Mouse (Mus musculus): ENCODE measurements around the gene Il17f. TPM values are rescaled to one million over a fixed set of nuclear protein-coding genes. Genes with fewer than 3 reads are reported as not detected.
A peak's percentile ranks its signal among the peaks of the same experiment; 100 is the strongest.
"Not testable (repeated sequence)": the region's sequence is repeated elsewhere in the genome, so short reads cannot be mapped to it uniquely, and the experiment has no call there.

Il17f gene
- total RNA-seq, 2 experiments from 2014 or later, result not detected

DNA sequence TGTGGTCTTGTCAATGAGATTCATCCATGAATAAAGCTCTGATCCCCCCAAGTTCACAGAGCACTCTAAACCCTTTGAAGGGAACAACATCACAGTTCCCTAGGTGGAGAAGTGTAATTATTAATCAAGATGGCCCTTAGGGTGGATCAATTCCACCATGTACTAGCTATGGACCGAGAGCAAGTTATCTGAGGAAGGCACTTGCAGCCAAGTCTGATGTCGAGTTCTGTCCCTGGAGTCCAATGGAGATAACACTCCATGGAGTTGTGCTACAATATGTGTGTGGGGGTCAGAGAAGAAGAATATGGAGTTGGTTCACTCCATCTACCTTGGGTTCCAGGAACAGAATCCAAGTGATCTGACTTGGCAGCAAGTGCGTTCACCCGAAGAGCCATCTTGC lies 4.3 kb upstream of the Il17f start:
- intact Hi-C loops (cut with DNase I), result no loop called here
- no peak for DNase-seq (ENCODE audit: low spot score in 2 of 2)

DNA sequence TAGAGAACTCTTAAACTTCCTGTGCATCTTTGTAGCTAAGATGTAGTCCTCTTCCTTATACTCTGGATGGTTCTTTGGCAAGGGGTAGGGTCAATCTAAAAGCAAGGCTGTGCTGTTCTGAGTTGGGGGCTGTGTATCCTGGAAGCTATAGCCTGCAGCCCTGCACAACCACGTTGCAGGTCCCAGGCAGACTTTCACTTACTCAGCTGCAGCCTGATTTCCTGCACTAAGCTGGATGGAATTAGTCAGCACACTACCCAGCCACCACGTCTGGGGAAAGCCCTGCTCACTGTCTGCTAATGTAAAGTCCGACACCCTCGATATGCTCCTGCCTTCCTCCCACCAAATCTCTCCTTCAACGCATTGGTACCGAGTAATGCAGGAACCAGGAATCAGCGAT lies 997 bp upstream of the Il17f start:
- intact Hi-C loops (cut with DNase I), result no loop called here
- DNase-seq (ENCODE audit: low spot score in 2 of 2), result peak in 1 of 2 experiments; percentile 24

DNA sequence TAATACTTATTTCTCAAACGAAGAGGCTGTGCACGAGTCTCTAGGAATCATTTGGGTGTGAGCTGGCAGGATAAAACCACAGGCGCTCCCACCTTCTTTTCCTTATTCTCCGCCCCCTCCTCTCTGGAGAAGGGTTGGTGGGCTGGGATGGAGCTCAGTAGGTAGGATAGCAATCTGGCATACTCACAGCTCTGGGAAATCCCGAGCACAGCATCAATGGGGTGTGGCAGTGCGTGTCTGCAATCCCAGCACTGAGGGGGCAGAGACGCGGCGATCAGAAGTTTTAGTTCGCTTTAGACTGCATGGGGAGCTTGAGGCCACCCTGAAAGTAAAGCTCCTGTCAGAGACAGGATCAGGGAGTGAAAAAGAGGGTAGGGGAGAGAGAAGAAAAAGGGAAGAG lies 2.0 kb downstream of the Il17f start:
- intact Hi-C loops (cut with DNase I), result no loop called here
- peak in 1 of 2 experiments; percentile 9 for DNase-seq (ENCODE audit: low spot score in 2 of 2)

DNA sequence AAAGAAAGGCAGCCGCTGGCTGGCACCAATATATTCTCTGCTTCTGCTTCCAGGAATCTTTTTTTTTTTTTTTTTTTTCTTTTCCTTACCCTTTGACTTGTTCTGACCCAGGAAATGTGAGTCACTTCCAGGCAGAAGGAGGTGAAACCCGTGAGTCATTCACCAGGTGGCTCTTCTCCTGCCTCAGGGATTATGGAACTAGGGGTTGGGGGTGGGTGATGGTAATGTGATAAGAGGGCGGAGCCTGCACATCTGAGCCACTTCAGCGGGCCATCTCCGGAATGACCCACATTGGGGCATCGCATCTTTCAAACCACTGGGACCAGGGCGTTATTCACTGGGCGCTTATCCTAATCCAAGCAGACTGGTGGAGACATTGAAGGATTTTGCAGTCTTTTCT lies 3.4 kb downstream of the Il17f start:
- intact Hi-C loops (cut with DNase I), result no loop called here
- no peak for DNase-seq (ENCODE audit: low spot score in 2 of 2)

DNA sequence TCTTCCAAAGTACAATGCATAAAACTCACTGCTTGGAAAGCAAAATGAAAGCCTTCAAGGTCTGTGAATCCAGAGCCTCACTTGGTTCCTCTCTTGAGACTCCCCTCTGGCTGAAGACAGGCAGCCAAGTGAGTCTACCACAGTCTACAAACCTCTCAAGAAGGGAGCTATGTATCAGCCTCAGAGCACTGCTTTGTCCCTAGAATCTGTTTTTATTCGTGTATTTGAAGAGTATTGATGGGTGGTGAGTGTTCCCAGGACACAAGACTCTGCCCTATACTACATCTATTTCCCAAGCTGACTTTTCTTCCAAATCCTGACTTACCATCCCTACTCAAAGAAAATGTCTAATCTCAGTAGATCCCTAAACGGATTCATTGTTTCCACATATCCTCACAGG lies 12.1 kb downstream of the Il17f start:
- intact Hi-C loops (cut with DNase I), result no loop called here
- DNase-seq (ENCODE audit: low spot score in 2 of 2), result no peak

DNA sequence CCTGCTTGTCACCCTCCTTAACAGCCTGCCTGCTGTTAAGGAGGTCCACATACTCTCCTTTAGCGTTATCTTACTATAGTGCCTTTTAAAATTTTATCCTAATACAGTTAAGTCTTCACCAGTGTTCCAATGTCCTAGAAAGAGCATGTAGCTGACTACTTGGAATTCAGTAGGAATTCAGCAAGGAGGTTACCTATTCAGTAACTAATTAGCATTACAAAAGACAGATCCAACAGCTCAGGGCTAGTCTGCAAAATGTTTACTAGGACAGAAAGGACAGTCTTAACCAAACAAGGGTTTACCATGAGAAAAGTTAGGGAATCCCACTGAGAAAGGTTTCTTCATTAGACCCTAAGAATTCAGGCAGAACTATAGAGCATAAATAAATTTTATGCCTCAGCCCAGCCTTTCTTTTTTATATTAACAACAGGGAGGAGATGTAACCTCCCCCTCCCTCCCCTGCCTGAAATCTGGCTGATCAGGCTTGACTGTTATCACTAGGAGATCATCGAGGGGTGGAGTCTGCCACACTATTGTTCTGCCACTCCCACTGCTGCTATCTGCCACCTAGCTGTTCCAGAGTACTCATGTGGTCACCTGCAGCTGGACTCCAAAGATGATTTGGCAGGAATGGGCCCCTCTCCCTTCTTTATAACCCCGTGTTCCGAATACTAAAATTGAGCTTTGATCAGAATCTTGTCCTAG lies 16.2 kb downstream of the Il17f start:
- intact Hi-C loops (cut with DNase I); DNase-seq (ENCODE audit: low spot score in 2 of 2): not testable (repeated sequence)

DNA sequence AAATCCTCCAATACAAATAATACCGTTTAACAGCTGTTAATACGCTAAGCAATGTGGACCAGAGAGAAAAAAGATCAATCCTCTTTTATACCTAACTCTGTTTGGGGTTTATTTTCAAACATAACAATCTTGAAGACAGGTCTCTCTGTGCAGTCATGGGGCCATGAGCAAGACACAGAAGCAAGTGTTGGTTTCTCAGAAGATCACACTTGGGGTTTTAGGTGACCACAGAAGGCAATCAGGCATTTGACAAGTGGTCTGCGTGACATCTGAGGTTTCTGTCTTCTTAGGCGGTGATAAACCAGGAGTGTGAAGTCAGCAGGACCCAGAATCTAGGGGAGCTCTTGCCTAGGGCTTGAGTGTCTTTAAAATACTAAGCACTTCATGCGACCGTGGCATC lies 23.9 kb downstream of the Il17f start:
- intact Hi-C loops (cut with DNase I), result no loop called here
- no peak for DNase-seq (ENCODE audit: low spot score in 2 of 2)

DNA sequence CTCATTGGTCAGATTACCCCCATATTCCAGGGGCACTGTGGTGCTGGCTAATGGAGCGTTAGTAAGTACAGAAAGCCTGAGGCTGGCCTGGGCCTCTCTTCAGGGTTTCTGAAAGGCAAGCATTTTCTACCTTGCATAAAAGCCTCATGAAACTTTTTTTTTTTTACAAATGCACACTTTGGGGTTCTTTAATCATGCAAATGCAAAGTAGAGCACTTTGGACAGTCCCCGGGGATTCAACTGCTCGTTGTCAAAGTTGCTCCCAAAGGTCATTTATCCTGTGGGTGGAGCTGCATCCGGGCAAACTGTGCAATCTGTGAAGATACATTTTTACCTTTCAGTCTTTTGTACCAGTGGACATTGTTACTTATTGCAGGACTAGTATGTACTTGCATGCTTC lies 29.0 kb downstream of the Il17f start:
- intact Hi-C loops (cut with DNase I), result no loop called here

DNA sequence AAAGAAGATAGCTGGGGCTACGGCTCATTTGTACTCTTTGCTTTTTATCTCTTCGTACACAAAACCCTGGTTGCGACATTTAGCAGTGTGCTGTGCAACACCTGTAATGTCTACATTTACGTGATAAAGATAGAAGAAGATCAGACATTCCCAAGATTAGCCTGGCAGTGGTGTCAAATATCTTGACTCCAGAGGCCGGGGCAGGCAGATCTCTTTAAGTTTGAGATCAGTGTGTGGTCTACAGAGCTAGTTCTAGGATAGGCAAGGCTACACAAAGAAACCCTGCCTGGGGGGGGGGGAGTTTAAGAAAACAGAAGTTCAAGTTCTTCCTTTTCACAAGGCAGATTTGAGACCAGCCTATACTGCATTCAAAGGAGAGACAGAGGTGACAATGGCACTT lies 30.1 kb downstream of the Il17f start:
- intact Hi-C loops (cut with DNase I), result no loop called here

More for the DNA sequence above, 29.0 kb downstream of the Il17f start:
- DNase-seq (ENCODE audit: low spot score in 2 of 2), result no peak

DNA sequence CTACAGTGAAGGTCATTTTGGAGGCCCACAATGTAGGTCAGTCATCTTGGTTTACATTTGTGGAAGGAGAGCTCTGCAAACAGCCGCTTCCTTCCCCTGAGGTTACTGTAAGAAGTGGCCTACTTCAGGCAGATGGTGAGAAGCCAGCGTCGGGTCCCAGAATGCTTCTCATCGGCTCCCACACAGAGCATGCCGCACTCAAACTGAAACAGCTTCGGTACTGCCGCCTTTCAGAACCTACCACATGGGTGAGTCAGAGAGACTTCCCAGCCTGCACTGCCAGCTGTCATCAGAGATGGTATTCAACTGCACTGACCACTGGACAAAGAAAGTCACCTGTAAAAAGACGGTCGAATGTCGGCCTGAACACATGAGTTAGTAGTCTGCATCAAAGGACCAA lies 30.6 kb downstream of the Il17f start:
- peak; percentile 20 to 88 for DNase-seq (ENCODE audit: low spot score in 2 of 2)
- intact Hi-C loops (cut with DNase I), result no loop called here

More for the DNA sequence above, 30.1 kb downstream of the Il17f start:
- no peak for DNase-seq (ENCODE audit: low spot score in 2 of 2)

DNA sequence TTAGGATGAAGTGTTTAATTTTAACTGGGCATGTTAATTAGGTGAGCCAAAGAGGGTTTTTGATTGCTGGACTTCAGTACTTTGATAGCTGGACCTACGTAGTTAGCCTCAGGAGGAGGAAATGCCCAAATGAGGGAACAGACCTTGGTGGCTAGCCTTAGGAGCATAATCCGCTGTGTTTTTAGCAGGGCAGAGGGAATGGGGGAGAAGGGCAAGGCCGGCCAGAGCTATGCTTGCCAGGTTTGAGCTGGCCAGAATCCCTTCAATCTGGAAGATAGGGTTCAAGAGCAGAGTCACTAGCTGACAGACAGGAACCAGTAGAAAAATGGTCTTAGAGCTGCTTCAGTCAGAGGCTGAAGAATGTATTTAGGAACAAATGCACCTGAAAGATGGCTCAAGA lies 32.8 kb downstream of the Il17f start:
- DNase-seq (ENCODE audit: low spot score in 2 of 2), result no peak
- intact Hi-C loops (cut with DNase I), result no loop called here

DNA sequence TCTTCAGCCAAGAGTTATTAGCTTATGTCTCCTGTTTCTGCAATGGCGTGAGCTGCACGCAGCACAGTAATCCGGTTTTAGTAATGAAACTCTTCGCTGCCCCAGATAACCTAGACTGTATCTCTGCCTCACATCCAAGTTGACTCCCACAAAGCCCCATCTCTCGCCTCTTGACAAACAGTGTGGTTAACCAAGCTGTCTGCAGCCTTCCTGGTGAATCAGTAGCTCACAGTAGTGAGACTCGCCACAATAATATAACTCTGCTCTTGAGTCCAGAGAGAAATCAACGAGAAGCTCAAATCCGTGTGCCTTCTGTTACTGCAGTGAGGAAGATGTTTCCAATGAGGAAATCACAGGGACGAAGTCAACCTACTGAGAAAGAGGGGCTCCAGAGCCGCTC lies 36.0 kb downstream of the Il17f start:
- intact Hi-C loops (cut with DNase I), result no loop called here

DNA sequence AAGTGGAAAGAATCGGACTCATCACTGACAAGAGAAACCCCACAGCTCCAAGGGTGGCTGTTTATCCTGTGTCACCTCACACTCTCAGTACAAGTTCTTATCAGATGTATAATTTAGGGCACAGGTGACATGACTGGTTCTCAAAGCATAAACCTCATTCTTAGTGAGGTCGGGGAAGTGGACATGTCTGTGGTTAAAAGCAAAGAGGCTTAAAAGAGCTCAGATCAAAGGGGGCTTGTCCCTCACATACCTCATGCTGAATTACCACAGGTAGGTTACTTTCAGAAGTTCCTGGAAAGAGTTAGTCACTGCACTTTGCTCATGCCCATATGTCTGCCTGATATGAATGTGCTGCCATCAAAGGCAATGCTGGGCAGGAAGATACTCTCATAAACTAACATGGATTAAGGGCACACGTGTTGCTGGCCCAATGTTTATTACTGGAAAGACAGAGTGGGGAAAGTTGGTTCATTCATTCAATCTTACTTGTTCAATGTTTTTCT lies 49.9 kb downstream of the Il17f start:
- intact Hi-C loops (cut with DNase I), result no loop called here
- no peak for DNase-seq (ENCODE audit: low spot score in 2 of 2)

More for the DNA sequence above, 36.0 kb downstream of the Il17f start:
- no peak for DNase-seq (ENCODE audit: low spot score in 2 of 2)

DNA sequence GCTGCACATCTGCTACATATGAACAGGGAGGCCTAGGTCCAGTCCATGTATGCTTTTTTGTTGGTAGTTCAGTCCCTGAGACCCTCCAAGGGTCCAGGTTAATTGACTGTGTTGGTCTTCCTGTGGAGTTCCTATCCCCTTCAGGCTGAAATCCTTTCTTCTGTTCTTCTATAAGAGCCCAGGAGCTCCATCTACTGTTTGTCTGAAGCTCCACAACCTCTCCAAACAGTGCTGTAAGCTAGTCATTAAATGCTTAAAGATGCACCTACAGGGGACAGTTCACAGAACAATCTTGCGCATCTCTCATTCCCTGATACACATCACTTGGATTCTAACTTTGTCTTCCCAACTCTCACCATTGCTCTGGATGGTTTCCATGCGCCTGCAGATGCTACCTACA lies 51.9 kb downstream of the Il17f start:
- intact Hi-C loops (cut with DNase I), result no loop called here
- peak in 1 of 2 experiments; percentile 8 for DNase-seq (ENCODE audit: low spot score in 2 of 2)

DNA sequence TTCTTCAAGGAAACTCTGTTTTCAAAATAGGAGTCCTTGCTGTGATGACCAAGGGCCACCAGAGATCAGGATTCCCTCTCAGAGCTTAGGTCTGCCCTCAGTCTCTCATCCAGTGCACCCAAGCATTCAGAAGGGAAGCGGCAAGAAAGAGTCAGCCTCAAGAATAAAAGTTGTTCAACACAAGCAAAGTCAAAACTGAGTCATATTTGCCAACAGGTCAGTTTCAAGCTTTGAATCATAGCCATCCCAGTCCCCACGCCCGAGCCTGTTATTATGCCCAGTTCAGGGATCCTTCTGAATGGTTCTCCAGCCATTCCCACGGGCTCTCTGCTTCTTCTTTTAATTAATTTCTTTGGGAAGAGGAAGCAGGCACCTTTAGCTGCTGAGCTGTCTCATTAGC lies 53.8 kb downstream of the Il17f start:
- DNase-seq (ENCODE audit: low spot score in 2 of 2), result no peak
- intact Hi-C loops (cut with DNase I), result no loop called here

DNA sequence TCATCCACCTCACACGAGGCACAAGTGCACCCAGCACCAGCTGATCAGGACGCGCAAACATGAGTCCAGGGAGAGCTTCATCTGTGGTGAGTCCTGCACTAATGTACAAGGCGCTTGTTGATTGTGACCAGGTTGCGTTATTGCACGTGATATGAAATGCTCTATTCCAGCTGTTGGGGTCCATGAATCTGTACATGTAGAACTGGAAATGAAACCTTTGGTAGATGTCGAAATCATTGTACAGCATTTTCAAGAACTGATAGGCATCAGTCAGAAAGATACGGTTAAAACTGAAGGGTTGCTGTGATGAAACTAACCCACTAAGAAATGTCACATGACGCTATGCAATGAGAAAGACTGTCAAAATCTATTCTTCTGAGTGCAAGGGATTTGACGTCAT lies 59.5 kb downstream of the Il17f start, which contains the start of gene Il17a:
TSS of gene Il17a (plus strand) at position 3 of the 400 bp plus-strand sequence.
- intact Hi-C loops (cut with DNase I), result no loop called here
- DNase-seq (ENCODE audit: low spot score in 2 of 2), result no peak

Other genes starting within 250 kb of the Il17f start
- gene Pkhd1, start 172.6 kb downstream of the Il17f start, total RNA-seq (2021), result under 1 TPM; 0.05 to 0.07 TPM
- not detected for gene Il17a, start 59.7 kb downstream of the Il17f start, total RNA-seq (2021)
- 1 to 10 TPM; 2.2 to 3.1 TPM for gene Mcm3, start 29.7 kb upstream of the Il17f start, total RNA-seq (2021)
- 100 to 1,000 TPM; 116 to 117 TPM for gene Paqr8, start 100.0 kb upstream of the Il17f start, total RNA-seq (2021)
- 1 to 10 TPM in 1 of 2 experiments, under 1 TPM in 1; 0.80 to 1.8 TPM for gene Efhc1, start 161.0 kb upstream of the Il17f start, total RNA-seq (2021)

Measured in left cerebral cortex, postnatal 25 days (tissue).